In genomic region chr11:100870256-100870967, GRCm38 (mm10) we compare ENCODE assay signal across 11 mouse cellular contexts. TPM values are rescaled to one million over a fixed set of nuclear protein-coding genes. Genes with fewer than 3 reads are reported as not detected.
DNase-seq lines count a peak whose midpoint lies in the region; ATAC-seq and TF ChIP-seq lines count a peak whose summit lies in the region.
"Had no signal": no experiment of that assay in that cellular context is flagged by ENCODE, and none has a peak within 500 bp of the region (broad histone marks: within the 10 kb centered on the region; RNA-seq: fewer than 3 reads in every experiment).

No protein-coding gene starts in this region.

- TF ChIP-seq CTCF in kidney, adult 2 months (conservative IDR thresholded peaks at IDR 0.05; ENCODE audit: insufficient read depth, insufficient read length, low read depth, low read length), result no peak

- peaks cover 11% of the 10 kb centered on the region for H3K4me1 ChIP-seq in kidney, adult 2 months (ENCODE audit: control insufficient read depth, insufficient read depth, low read length)
- no peaks in the 10 kb centered on the region for H3K4me1 ChIP-seq in kidney, embryonic 15.5 days
- H3K4me1 ChIP-seq in heart, embryonic 10.5 days, result no peaks in the 10 kb centered on the region
- H3K4me1 ChIP-seq: embryonic facial prominence, embryonic 15.5 days; megakaryocyte, embryonic 14.5 days had no signal

- no peak for ATAC-seq in kidney, embryonic 15.5 days (replicated peaks; ENCODE audit: low FRiP score)

- 0 out of 2 replicates have a peak overlapping the region, but pooled peaks have one; percentile 11 for H3K27ac ChIP-seq in kidney, adult 2 months (ENCODE audit: insufficient read depth, low read depth, low read length)
- H3K27ac ChIP-seq in kidney, embryonic 15.5 days, result no peak overlapping the region
- no peak overlapping the region for H3K27ac ChIP-seq in heart, embryonic 10.5 days
- H3K27ac ChIP-seq: embryonic facial prominence, embryonic 15.5 days; liver, embryonic 13.5 days had no signal

- no peak overlapping the region for H3K9ac ChIP-seq in kidney, embryonic 15.5 days
- H3K9ac ChIP-seq: embryonic facial prominence, embryonic 15.5 days; liver, embryonic 13.5 days had no signal

- no peak for TF ChIP-seq POLR2A in kidney, adult 2 months (IDR thresholded peaks at IDR 0.05; ENCODE audit: low read depth, low read length)

- H3K27me3 ChIP-seq in kidney, adult 2 months (replicated peaks; ENCODE audit: control insufficient read depth, insufficient read depth, low read length), result no peaks in the 10 kb centered on the region
- no peaks in the 10 kb centered on the region for H3K27me3 ChIP-seq in kidney, embryonic 15.5 days
- H3K27me3 ChIP-seq in heart, embryonic 10.5 days (ENCODE audit: insufficient read depth, poor library complexity, severe bottlenecking), result no peaks in the 10 kb centered on the region
- H3K27me3 ChIP-seq: embryonic facial prominence, embryonic 15.5 days; liver, embryonic 13.5 days; megakaryocyte, embryonic 14.5 days had no signal

- WGBS in kidney, adult 2 months, result 44% methylated on average over 10 of the region's 10 CpGs
- WGBS in kidney, embryonic 15.5 days, result 80% methylated on average over 10 of the region's 10 CpGs
- WGBS in heart, embryonic 10.5 days, result 84% methylated on average over 10 of the region's 10 CpGs

- peak; percentile 87 for DNase-seq in kidney, adult 2 months
- peak; percentile 14 for DNase-seq in urinary bladder, adult 2 months (ENCODE audit: low spot score)
- DNase-seq in urinary bladder, postnatal 14 days (ENCODE audit: low spot score), result no peak
- DNase-seq in kidney, postnatal 36 days, result peak; percentile 76 to 82
- no peak for DNase-seq in Muller cell, postnatal 12 days (ENCODE audit: inconsistent ontology term)
- no peak for DNase-seq in heart, embryonic 10.5 days (ENCODE audit: low spot score)
- DNase-seq: cerebellum, adult 11-12 months; liver, embryonic 13.5 days had no signal

- no peaks in the 10 kb centered on the region for H3K36me3 ChIP-seq in kidney, adult 2 months (ENCODE audit: control insufficient read depth, insufficient read depth, low read length)
- no peaks in the 10 kb centered on the region for H3K36me3 ChIP-seq in kidney, embryonic 15.5 days
- no peaks in the 10 kb centered on the region for H3K36me3 ChIP-seq in heart, embryonic 10.5 days
- H3K36me3 ChIP-seq: embryonic facial prominence, embryonic 15.5 days had no signal

- H3K9me3 ChIP-seq in kidney, embryonic 15.5 days (replicated peaks), result no peaks in the 10 kb centered on the region
- H3K9me3 ChIP-seq in heart, embryonic 10.5 days, result no peaks in the 10 kb centered on the region
- H3K9me3 ChIP-seq: embryonic facial prominence, embryonic 15.5 days; liver, embryonic 13.5 days; megakaryocyte, embryonic 14.5 days had no signal

- no peak overlapping the region for H3K4me3 ChIP-seq in kidney, adult 2 months (ENCODE audit: insufficient read depth, low read depth, low read length)
- no peak overlapping the region for H3K4me3 ChIP-seq in kidney, embryonic 15.5 days (replicated peaks)
- H3K4me3 ChIP-seq in heart, embryonic 10.5 days, result no peak overlapping the region
- H3K4me3 ChIP-seq: embryonic facial prominence, embryonic 15.5 days; liver, embryonic 13.5 days; megakaryocyte, embryonic 14.5 days had no signal

- H3K4me2 ChIP-seq in kidney, embryonic 15.5 days, result no peak overlapping the region
- H3K4me2 ChIP-seq: embryonic facial prominence, embryonic 15.5 days; liver, embryonic 13.5 days had no signal

RNA-seq across cellular contexts. Expression of gene Stat5a, which starts 11.3 kb away (rescaled TPM):
- 15.8 and 16.6 TPM in 2 replicates for polyA plus RNA-seq in kidney, adult 2 months (2012; rRNA removed)
- polyA plus RNA-seq in kidney, embryonic 15.5 days (2015; fragmentation: Nextera tagmentation; extraction: Ambion mirVana), result 3.1 and 3.7 TPM in 2 replicates
- 9.0 and 11.4 TPM in 2 replicates for polyA plus RNA-seq in urinary bladder, adult 2 months (2012; rRNA removed)
- polyA plus RNA-seq in heart, embryonic 10.5 days (2016; fragmentation: Nextera tagmentation; extraction: Ambion mirVana), result 6.2 and 6.6 TPM in 2 replicates

RNA-seq across cellular contexts. Expression of gene Stat5b, which starts 19.9 kb away (rescaled TPM):
- 23.2 and 24.0 TPM in 2 replicates for polyA plus RNA-seq in kidney, adult 2 months (2012; rRNA removed)
- polyA plus RNA-seq in kidney, embryonic 15.5 days (2015; fragmentation: Nextera tagmentation; extraction: Ambion mirVana), result 19.6 and 19.9 TPM in 2 replicates
- 18.1 and 21.5 TPM in 2 replicates for polyA plus RNA-seq in urinary bladder, adult 2 months (2012; rRNA removed)
- polyA plus RNA-seq in heart, embryonic 10.5 days (2016; fragmentation: Nextera tagmentation; extraction: Ambion mirVana), result 25.7 and 30.1 TPM in 2 replicates

Comparison
In these comparisons a context has a peak if more than half of its experiments do, and no peak if none do; other contexts are left out.
1. DNase-seq: peak in kidney, adult 2 months (single experiment), urinary bladder, adult 2 months (single experiment) and kidney, postnatal 36 days (2 of 2); none in urinary bladder, postnatal 14 days (single experiment), Muller cell, postnatal 12 days (single experiment) and heart, embryonic 10.5 days (single experiment).